Mouse (Mus musculus) limb, embryonic 13.5 days (tissue): ENCODE results near the gene 9030025P20Rik. TPM values are rescaled to one million over a fixed set of nuclear protein-coding genes. Genes with fewer than 3 reads are reported as not detected.

Experiments used
- polyA plus RNA-seq: library from polyadenylated mRNA; unstranded; fragments of >200 nt; fragmentation: Nextera tagmentation; extraction: Ambion mirVana; gene quantifications from 2 replicates; pipeline ENCODE4 v1.2.1, GENCODE M21; 2015

9030025P20Rik gene
- polyA plus RNA-seq, 1 experiment from 2014 or later: 11.0 TPM

Other genes with a start within 250 kb of the 9030025P20Rik start
- gene Wdr27, start 35.3 kb upstream of the 9030025P20Rik start, polyA plus RNA-seq: 3.9 and 5.6 TPM in 2 replicates
- gene 1600012H06Rik, start 35.3 kb upstream of the 9030025P20Rik start, polyA plus RNA-seq: 31.5 and 32.7 TPM in 2 replicates
- 32.1 and 34.6 TPM in 2 replicates for gene Phf10, start 17.2 kb upstream of the 9030025P20Rik start, polyA plus RNA-seq
- 0.86 TPM in 1 of 2 replicates, not detected in the other for gene Gm3417, start 322 bp downstream of the 9030025P20Rik start, polyA plus RNA-seq
- 7.8 and 8.7 TPM in 2 replicates for gene Gm3435, start 31.7 kb downstream of the 9030025P20Rik start, polyA plus RNA-seq
- 91.4 and 95.4 TPM in 2 replicates for gene Ermard, start 62.7 kb downstream of the 9030025P20Rik start, polyA plus RNA-seq
- 0.32 and 0.39 TPM in 2 replicates for gene Tcte3, start 63.0 kb downstream of the 9030025P20Rik start, polyA plus RNA-seq
- gene Gm3448, start 63.1 kb downstream of the 9030025P20Rik start, polyA plus RNA-seq: 3.3 and 3.8 TPM in 2 replicates